Mouse (Mus musculus): Measurements from ENCODE around the gene 2410004P03Rik.

DNA sequence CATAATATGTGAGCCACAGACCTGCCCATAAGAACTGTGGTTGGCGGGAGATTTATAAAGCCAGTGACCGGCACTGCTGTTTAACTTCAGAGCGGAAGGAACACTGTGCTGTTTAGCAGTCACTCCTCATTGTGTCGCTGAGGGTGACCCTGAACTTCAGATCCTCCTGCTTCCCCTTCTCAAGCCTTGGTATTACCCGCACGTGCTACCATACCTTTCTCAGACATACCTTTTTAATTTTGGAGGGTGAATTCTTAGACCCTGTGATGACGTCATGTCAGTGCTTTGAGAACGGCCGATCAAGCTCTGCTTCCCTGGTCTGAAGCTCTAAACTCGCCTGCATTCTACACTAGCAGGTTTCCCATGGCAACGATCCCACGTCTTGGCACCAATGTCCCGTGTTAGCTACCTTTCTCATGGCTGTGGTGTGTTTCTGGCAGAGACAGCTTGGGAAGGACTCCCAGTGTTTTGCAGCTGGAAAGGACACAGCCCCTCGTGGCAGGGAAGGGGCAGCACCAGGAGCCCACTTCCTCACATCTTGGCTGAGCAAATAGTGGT, 25.6 kb upstream of the 2410004P03Rik start:
- TF ChIP-seq TCF12 (IDR thresholded peaks at IDR 0.05; ENCODE audit: insufficient read depth, poor library complexity, severe bottlenecking) (no peak), POLR2AphosphoS2 (IDR thresholded peaks at IDR 0.05; ENCODE audit: insufficient read length, low read depth) (no peak), MYOD1 (IDR thresholded peaks at IDR 0.05; ENCODE audit: control insufficient read depth in 1 of 3, insufficient read length in 2 of 3, low read depth in 2 of 3) (no peak), CEBPB (IDR thresholded peaks at IDR 0.05; ENCODE audit: insufficient read depth, poor library complexity, severe bottlenecking) (no peak), REST (IDR thresholded peaks at IDR 0.05; ENCODE audit: insufficient read depth, insufficient read length) (no peak), POLR2A (IDR thresholded peaks at IDR 0.05; ENCODE audit: insufficient read length, low read depth) (no peak), USF1 (IDR thresholded peaks at IDR 0.05; ENCODE audit: low read depth) (no peak), TCF3 (IDR thresholded peaks at IDR 0.05; ENCODE audit: insufficient read length, low read depth) (no peak)
